Mouse (Mus musculus) thymus, postnatal 4 days (tissue): ENCODE results near the gene Ptgdr2.
A peak's percentile ranks its signal among the peaks of the same experiment; 100 is the strongest.

Experiments used
- DNase-seq: peaks from one replicate; pipeline ENCODE4 v3.0.0; 2021

Ptgdr2 gene

DNA sequence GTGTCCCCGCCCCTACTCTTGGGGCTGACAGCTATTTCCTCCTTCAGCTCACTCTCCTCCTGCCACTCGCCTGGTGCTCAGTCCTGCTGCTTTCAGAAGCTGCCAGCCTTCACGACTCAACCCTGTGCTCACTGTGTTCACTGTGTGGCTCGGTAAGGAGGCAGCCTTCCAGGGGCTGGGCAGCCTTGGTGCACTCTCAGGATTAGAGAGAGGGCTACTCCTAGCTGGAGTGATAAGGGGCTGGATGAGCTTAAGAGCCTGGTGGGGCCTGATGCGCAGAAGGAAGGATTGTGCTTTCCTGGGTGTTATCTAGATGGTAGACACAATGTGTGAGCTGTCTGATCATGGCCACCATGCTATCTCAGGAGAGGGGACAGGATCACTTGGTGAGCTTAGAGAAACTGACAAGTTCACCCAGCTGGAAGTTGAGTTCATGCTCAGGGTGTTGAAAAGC is at the start of gene Ptgdr2:
Gene Ptgdr2, plus strand, starts transcription at position 51 of the 454 bp plus-strand sequence.
- DNase-seq = no peak

DNA sequence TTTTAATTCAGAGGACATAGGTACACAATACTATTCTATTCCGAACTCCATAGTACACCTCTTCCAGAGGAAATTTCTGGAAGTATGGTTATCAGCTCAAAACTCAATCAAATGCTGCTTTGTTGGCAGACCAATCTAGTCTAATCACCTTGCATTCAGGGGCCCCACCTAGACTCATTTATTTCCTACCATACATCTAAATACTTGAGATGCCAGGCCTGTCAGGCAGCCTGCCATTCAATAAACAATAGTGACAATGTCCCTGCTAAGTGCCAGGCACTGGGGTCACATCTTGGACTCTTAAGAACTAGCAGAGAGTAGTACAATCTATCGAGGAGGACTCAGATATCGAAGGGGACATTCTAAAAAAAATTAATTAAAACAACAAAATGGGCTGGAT is 44.8 kb upstream of the Ptgdr2 start:
- no peak for DNase-seq

DNA sequence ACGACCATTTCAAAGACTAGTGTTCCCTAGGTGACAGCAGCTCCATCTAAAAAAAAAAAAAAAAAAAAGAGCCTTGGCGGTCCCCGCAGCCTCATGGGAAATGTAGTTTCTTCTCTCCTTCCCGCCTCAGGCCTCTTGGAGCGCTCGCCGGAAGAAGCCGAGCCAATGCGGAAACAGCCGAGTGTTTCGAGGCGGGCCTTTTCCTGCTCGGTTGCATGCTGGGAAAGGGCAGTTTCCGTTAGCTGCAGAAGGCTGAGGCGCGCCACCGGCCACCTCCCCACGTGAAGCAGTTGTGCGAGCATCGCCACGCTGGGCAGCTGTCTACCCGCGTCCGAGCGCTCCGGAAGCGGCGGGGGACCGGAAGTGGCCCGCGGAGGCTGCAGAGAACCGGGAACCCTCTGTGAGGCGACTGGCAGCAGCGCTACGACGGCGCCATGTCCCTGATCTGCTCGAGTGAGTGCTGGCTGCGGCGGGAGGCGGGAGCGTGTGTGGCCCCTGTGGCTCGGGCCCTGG is 41.9 kb upstream of the Ptgdr2 start, which contains the start of gene Prpf19:
Gene Prpf19, plus strand, starts transcription at position 216 of the 513 bp plus-strand sequence.
- DNase-seq = peak; percentile 99

DNA sequence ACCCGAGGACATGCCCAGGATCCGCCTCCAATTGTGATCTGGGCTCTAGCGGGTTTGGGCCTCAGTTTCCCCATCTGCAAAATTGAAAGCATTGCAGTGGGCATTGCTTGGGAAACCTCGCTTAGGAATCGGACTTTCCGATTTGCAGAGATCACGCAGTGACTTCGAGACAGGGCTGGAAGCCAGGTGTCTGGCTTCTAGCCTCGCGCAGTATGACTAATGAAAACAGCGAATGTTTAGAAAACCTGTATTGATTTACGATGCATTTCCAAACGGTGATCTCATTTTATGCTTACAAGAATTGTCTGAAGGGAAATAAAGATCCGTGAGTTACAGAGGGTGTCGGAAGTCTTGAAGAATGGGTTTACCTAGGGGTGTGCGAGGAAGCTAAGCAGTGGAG is 41.3 kb upstream of the Ptgdr2 start:
- no peak for DNase-seq

DNA sequence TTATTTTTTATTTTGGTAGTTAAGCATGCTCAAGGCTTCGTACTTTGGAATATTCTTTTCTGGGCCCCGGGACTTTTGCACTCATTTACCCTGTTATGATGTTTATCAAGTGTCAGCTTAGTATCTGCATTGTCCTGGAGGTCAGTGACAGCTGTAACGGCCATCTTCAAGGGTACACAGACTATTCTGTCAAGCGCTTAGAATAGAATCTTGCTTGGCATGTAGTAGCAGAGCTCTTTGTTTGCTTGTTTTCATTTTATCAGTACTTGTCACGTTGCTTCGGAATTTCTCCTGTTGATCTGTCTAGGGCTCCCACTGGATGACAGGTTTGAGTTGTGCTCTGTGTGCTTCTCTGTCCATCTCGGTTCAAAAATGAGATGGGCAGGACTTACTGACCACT is 40.1 kb upstream of the Ptgdr2 start:
- DNase-seq = no peak

DNA sequence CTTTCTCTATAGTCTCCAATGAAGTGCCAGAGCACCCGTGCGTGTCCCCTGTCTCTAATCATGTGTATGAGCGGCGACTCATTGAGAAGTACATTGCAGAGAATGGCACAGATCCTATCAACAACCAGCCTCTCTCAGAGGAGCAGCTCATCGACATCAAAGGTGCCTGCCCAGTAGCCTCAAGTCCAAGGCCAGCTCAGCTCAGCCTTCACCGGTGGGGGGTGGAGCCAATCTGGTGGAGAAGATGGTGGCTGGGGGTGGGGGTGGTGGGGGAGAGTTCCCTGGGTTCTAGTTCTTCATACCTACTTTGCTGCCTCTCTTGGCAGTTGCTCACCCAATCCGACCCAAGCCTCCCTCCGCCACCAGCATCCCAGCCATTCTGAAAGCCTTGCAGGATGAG is 39.5 kb upstream of the Ptgdr2 start:
- no peak for DNase-seq

DNA sequence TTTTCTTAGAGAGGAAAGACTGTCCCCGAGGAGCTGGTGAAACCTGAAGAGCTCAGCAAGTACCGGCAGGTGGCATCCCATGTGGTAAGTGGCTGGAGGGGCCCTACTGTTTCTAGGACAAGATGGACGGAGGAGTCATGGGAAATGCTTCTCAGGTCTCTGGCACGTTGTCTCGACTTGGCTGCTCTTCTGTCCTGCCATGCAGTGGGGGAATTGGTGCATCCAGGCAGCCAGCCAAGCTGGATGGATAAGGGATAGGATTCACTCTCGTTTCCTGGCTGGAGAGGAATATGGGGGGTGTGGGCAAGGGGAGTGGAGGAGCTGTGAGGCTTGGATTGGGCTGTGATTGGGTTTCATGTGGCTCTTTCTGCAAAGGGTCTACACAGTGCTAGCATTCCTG is 36.6 kb upstream of the Ptgdr2 start:
- DNase-seq = no peak

DNA sequence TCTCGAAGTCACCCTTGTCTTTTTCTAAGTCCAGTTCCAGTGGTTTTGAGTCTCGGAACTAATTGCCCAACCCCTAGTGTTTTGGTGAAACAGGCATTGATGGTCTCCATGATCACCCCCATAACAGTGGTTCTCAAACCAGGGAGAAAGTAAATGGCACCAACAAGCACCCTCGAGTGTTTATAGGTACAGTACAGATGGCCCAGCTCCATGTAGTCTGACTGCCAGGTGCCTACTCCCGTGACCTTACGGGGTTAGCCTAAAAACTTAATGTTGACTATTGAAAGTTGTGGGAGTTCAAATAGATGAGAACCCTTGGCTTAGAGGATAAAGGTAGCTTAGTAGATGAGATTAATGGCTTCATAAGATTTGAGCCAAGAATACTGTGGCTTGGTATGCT is 35.9 kb upstream of the Ptgdr2 start:
- no peak for DNase-seq

DNA sequence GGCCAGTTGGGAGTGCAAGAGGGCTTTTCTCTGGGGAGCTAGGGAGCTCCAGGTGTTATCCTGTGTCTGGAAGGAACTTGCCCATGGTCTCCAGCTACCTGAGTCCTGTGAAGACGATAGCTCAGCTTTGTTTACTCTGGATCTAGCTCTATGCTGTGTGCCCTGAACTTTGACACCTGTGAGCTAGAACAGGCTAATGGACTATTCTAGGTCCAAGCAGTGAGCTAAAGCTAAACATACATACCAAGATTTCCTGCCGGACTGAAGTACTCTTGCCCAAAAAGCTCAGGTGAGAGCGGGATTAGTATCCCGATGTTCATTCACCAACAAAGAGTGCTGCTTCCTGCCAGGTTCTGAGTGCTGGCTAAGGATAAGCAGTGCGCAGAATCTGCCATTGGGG is 32.4 kb upstream of the Ptgdr2 start:
- no peak for DNase-seq

DNA sequence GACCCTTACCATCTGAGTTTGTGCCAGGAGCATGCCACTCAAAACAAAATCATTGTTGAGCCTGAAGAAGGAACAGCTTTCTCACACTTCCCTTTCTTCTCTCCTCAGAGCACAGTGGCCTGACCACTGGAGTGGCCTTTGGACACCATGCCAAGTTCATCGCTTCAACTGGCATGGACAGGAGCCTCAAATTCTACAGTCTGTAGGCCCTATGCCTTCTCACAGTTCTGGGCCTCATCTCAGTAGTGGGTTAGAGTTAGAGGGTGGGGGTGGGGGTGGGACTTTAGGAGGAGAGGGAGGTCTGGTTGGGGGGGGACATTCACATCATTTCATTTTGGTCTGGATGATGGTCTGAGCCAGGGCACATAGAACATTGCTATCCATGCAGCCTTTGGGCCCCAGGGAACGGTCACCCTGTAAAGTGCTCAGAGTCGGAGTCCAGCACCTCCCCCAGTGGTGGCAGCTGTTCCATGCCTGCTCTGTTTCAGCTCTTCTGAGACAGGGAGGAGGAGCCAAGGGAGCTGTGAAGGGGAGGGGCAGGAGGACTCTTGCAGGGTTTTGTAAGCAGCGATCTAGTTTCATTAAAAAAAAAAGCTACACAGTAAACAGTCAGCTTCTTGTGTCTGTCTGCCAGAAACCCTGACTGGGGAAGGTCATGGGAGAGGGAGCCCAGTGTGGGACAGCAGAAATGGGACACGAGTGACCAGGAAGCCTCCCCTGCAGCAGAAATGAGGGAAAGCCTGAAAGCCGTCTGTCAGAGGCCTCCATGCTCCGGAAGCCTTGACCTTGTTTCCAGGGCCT is 31.8 kb upstream of the Ptgdr2 start:
- no peak for DNase-seq

DNA sequence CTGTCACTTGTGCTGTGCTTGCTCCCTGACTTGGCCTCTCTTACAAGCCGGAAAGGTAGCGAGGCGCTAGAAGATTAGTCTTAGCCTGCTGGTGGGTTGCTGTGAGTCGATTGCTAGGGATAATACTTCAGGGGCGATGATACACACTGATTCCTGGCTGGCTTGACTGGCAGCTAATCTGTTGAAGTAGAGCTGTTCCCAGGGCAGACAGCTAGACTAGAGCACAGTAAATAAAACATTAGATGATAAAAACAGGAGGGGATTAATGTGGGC is 31.3 kb upstream of the Ptgdr2 start:
- no peak for DNase-seq

DNA sequence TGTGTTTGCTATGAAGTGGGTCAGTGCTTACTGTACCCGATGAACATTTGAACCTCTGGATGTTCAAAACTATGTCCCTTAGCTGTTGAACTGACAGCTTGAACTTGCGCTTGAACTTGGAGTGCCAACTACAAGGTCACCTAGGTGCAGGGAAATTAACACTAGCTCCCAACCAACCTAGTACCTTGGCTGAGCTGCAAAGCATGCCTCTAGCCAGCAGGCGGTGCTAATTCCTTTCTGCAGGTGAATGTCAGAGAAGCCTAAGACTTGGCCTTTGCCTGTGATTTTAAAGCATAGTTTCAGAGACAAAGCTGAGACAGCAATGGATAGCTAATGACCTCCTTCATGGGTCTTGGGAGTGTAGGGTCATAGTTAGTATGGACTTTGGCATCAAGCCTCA is 29.1 kb upstream of the Ptgdr2 start:
- peak; percentile 80 for DNase-seq

DNA sequence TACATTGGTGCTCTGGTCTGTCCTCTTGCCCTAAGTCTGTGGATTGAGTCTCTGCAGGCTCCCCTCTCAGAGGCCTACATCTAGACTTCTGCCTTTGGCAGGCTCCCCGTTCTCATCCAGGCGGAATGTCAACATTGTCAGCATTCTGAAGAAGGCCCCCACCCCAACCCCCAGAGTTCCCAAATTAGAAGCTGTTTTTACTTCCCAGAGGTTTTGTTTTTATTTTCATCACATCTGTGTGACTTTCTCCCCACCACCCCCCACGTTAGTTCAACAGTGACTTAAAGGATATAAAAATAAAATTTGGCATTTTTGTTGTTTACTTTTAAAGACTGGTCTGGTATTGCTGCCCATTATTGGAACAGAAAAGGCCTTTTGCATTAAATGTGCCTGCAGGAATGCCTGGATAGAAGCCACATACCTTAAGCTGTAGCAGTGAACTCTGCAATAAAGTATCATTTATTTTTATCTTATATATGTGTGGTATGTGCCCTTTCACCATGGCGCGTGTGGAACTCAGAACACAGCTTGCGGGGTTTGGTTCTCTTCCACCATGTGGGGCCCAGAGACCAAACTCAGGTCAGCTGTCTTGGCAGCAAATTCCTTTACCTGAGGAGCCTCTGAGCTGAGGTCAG is 27.8 kb upstream of the Ptgdr2 start:
- DNase-seq = no peak

DNA sequence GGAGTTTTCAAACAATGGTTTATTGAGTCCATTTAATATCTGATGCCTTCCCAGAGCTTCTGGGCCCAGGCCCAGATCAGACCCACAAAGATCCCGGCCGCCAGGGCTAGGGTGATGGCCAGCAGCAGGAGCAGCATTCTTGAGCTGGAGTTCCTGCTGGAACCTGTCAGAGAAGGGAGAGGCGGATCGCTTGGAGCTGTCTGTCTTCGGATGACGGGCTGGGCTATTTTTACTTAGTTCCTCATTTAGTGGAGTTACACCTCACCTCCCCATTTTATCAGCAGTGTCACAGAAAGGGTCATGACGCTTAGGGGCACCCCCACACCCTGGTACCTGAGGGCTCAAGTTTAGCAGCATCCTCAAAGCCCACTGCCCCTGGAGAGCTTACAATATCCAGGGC is 22.7 kb upstream of the Ptgdr2 start:
- DNase-seq = no peak

DNA sequence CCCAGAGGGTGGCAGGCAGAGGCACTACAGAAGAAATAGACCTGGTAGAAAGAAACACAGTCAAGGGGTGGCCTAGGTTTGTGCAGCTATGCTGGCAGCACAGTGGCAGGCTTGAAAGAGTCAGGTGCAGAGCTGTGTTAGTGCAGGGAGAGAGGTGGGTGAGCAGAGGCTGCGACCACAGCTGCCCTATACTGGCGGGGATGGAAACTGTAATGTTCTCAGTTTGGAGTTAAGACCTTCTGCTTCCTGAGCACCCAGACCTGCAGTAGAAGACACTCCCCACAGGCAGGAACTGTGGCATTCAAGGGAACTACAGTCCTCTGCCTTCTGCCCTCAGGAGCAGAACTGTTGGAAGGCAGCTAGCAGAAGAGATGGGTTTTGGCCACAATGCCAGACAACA is 22.1 kb upstream of the Ptgdr2 start:
- DNase-seq = no peak

DNA sequence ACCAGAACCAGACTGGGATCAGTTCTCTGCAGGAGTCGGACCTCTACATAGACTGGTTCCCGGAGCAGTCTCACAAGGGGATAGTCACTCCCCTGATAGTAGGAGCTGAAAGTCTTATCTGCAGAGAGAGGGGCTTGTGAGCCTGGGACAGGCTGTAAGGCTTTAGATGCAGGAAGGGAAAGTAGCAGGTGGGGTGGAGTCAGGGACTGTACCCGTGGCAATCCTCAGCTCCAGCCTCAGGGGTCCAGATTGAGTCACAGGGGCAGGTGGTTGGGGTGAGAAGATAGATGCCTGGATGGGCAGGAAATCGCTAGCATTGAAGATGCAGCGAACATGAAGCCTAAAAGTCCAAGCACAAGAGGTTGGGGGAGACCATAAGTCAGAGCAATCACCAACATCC is 20.5 kb upstream of the Ptgdr2 start:
- DNase-seq = no peak

DNA sequence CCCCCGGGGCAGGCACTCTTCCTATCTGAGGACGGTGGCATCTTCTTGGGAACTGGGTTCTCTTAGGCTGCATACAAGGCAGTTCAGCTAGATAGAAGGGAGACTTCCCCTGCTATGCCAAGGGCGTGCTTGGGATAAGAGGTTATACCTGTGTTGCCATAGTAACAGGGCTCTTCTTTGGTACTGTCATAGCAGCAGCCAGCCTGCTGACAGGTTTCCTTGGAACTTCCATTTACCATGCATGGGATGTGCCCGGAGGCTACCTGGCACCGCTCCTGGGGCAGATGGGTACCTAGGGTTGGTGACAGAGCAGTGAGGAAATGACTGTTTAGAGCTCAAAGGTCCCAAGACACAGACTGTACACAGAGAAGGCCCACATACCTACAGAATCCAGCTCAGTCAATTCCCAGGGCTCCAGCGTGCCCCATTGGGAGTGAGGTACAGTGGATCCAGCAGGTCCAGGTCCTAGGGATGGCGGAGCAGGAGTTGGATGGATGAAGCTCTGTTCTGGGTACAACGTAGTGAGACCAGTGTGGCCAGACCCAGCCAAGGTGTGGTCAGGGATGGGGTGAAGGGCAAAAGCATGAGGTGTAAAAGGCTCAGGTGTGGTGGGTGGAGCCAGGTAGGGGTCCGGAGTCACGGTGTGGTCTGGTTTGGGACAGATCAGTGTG is 18.5 kb upstream of the Ptgdr2 start:
- DNase-seq = no peak

DNA sequence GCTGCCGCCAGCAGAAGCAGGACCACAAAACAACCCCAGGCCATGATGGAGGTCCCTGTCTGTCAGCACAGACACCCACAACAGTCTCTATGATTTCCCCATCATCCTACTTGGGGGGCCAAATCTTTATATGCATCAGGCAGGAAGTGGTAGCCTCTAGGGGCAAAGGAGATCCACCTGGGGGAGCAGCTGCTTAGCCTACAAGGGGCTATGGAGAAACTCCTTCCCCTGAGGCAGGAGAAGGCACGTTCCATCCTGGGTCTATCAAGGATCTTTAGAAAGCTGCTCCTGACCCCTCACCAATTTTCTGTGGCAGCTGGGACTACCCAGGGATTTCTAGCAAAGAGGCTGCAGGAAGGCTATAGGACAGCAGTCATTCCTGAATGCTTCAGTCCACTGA is 16.4 kb upstream of the Ptgdr2 start, which contains the start of gene Zp1:
Gene Zp1, minus strand, starts transcription at position 101 of the 400 bp plus-strand sequence.
- no peak for DNase-seq

DNA sequence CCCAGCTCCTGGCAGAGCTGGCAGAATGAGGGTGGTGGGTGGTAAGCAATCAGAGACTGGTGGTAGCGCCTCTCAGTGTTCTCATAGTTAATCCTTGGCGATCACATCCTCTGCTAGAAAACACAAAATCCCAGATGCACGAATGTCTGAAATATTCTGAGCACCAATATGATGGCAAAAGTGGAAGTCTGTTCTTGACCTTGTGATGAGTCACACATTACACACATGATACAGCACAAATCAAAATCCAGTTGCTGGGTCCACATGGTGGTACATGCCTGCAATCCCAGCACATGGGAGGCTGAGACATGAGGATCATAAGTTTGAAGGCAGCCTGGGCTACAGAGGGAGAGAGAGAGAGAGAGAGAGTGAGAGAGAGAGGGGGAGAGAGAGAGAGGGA is 15.9 kb upstream of the Ptgdr2 start:
- no peak for DNase-seq

DNA sequence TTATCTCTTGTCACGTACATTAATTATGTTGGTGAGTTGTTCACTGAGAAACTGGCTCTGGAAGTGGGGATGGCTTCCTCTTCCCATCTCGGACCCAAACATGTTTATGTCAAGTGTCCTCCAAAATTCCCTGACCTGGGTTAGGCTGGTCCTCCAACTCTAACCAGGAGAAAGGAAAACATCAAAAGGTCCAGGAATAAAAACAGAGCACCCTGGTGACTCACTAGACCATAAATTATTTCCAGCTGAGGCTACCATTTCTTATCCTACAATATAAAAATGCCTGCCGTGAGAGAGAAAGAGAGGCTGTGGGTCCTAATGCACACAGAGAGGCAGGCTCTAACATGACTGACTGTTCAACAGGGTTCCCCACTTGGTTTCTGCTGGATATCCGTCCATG is 12.7 kb upstream of the Ptgdr2 start:
- no peak for DNase-seq

DNA sequence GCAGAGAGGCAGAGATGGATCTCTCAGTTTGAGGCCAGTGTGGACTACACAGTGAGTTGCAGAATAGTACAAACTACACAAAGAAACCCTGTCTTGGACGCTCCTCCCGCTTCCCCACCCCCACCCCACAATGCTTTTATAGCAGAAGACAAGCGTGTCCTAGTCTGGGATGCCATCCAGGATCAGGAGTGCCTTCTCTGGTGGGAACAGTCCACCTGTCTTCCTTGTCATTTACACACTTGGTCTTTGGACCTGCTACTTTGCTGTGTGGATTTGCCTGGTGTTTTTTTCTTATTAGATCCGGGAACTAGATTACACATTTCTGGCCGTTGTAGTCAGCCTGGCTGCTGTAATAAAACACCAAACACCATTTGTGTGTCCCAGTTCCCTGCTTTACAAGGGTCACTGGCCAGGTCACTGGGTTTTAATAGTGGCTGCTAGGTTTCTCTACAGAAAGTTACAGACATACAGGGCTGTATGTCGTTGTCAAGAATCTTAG is 10.8 kb upstream of the Ptgdr2 start:
- DNase-seq = no peak

DNA sequence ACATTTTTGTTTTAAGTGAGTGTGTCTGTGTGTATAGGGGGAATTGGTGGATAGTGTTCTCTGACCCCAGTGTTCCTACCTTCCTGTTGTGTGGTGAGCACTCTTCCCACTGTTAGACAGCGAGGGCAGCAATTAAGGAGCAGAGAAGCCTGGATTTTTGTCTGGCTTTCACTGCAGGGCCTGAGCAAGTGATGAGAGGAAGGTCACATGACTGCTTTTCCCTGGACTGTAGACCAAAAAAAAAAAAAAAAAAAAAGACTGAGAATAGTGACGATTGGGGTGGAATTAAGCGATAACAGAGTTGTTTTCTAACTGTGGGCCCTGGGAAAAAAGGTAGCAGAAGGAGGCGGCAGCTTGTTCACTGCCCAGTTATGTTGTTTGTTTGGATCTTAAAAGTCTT is 10.3 kb upstream of the Ptgdr2 start:
- no peak for DNase-seq

DNA sequence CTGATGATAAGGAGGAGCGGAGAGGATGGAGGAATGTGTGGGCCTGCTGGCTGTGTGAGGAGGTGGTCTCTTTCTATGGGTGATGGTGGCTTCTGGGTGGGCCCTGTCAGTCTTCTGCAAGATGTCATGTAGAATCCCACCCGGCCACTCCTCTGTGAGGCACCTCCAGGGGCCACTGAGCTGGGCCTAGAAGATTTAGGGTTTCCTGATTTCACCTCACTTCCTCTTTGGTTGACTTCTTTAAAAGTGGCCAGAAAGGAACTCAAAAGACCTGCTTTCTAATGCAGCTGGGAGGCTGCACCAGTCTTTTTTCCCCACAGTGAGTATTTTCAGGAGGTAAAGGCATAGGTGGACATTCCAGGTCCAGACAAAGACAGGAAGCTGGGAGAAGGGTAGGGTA is 6.3 kb upstream of the Ptgdr2 start:
- DNase-seq = no peak

DNA sequence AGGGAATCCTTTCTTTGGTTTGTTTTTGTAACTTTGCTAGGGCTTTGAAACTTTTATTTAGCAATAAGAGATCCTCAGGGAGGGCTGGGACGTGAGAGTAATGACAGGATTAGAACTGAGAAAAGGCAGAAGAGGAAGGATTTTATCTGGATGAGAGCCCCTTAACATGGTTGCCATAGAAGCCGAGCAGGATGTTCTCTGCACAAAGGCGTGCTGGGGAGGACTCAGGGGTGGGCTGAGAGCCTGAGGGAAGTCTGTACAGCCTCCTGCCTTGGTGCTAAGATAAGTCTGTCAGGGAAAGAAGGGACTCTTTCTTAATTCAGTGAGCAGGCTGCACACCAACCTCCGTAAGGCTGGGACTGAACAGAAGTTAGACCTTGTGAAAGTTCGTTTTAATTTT is 1.9 kb upstream of the Ptgdr2 start:
- DNase-seq = no peak
